Comparison of ENCODE assay signal across 31 mouse cellular contexts in the genomic region with DNA sequence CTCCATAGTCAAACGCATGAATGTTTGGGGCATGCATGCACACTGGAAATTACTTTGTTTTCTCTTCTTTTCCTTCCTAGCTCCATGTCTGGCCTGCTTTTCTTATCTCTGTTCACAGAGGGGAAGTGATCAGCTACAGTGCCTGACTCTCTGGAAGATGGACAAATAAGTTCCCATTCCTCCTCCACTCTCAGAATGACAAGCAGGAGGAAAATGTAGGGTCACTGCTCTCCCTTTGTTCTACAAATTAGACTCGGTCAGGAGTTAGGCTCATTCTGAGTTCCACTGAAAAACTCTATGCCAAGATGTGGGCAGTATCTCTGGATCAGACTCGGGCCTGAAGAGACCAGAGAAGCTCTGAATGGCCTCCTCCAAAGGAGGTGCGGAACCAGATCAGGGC.
"Had no signal": no experiment of that assay in that cellular context is flagged by ENCODE, and none has a peak within 500 bp of the region (broad histone marks: within the 10 kb centered on the region; RNA-seq: fewer than 3 reads in every experiment).

No protein-coding gene starts in this region.

- H3K4me1 ChIP-seq: limb, embryonic 10.5 days; limb, embryonic 12.5 days; limb, embryonic 13.5 days; limb, embryonic 15.5 days; liver, embryonic 12.5 days; liver, embryonic 13.5 days; liver, embryonic 15.5 days; lung, embryonic 15.5 days; megakaryocyte, embryonic 14.5 days; midbrain, embryonic 12.5 days; midbrain, embryonic 13.5 days; midbrain, embryonic 15.5 days had no signal

- H3K4me2 ChIP-seq: limb, embryonic 12.5 days; limb, embryonic 13.5 days; limb, embryonic 15.5 days; liver, embryonic 11.5 days; liver, embryonic 12.5 days; liver, embryonic 13.5 days; liver, embryonic 15.5 days; lung, embryonic 14.5 days; lung, embryonic 15.5 days; midbrain, embryonic 11.5 days; midbrain, embryonic 12.5 days; midbrain, embryonic 13.5 days; midbrain, embryonic 15.5 days had no signal

- H3K27ac ChIP-seq: limb, embryonic 10.5 days; limb, embryonic 12.5 days; limb, embryonic 13.5 days; limb, embryonic 15.5 days; liver, embryonic 12.5 days; liver, embryonic 13.5 days; liver, embryonic 14.5 days; liver, embryonic 15.5 days; lung, embryonic 15.5 days; macrophage; midbrain, embryonic 10.5 days; midbrain, embryonic 12.5 days; midbrain, embryonic 13.5 days; midbrain, embryonic 15.5 days had no signal

- H3K9ac ChIP-seq: limb, embryonic 12.5 days; limb, embryonic 13.5 days; limb, embryonic 15.5 days; liver, embryonic 12.5 days; liver, embryonic 13.5 days; liver, embryonic 14.5 days; liver, embryonic 15.5 days; liver, postnatal 0 days; lung, embryonic 14.5 days; lung, embryonic 15.5 days; midbrain, embryonic 12.5 days; midbrain, embryonic 13.5 days; midbrain, embryonic 15.5 days had no signal

- H3K4me3 ChIP-seq: limb, embryonic 10.5 days; limb, embryonic 12.5 days; limb, embryonic 13.5 days; limb, embryonic 15.5 days; liver, embryonic 12.5 days; liver, embryonic 13.5 days; liver, embryonic 15.5 days; lung, embryonic 15.5 days; megakaryocyte, embryonic 14.5 days; midbrain, embryonic 10.5 days; midbrain, embryonic 12.5 days; midbrain, embryonic 13.5 days; midbrain, embryonic 15.5 days; myocyte had no signal

- ATAC-seq: liver, embryonic 12.5 days; liver, postnatal 0 days; lung, postnatal 0 days; midbrain, embryonic 13.5 days; midbrain, embryonic 15.5 days; midbrain, embryonic 16.5 days had no signal

- H3K36me3 ChIP-seq: limb, embryonic 10.5 days; limb, embryonic 12.5 days; limb, embryonic 13.5 days; limb, embryonic 15.5 days; liver, embryonic 12.5 days; liver, embryonic 13.5 days; liver, embryonic 15.5 days; lung, embryonic 15.5 days; midbrain, embryonic 10.5 days; midbrain, embryonic 12.5 days; midbrain, embryonic 13.5 days; midbrain, embryonic 15.5 days had no signal

- H3K9me3 ChIP-seq: limb, embryonic 10.5 days; limb, embryonic 12.5 days; limb, embryonic 13.5 days; limb, embryonic 15.5 days; liver, embryonic 12.5 days; liver, embryonic 13.5 days; liver, embryonic 15.5 days; lung, embryonic 15.5 days; megakaryocyte, embryonic 14.5 days; midbrain, embryonic 10.5 days; midbrain, embryonic 12.5 days; midbrain, embryonic 13.5 days; midbrain, embryonic 15.5 days had no signal

- DNase-seq: left cerebral cortex, postnatal 4 days; liver; liver, embryonic 13.5 days; liver, postnatal 0 days; lung, adult 18-20 months; lung, adult 2 months; lung, embryonic 14.5 days; lung, postnatal 10 days; lung, postnatal 14 days; lung, postnatal 36 days; lung, postnatal 4 days; midbrain, embryonic 14.5 days had no signal

- H3K27me3 ChIP-seq: limb, embryonic 13.5 days; limb, embryonic 15.5 days; liver, embryonic 12.5 days; liver, embryonic 13.5 days; liver, embryonic 15.5 days; lung, embryonic 15.5 days; megakaryocyte, embryonic 14.5 days; midbrain, embryonic 12.5 days; midbrain, embryonic 13.5 days; midbrain, embryonic 15.5 days had no signal
